ENCODE assay signal across 18 mouse cellular contexts in the genomic region with DNA sequence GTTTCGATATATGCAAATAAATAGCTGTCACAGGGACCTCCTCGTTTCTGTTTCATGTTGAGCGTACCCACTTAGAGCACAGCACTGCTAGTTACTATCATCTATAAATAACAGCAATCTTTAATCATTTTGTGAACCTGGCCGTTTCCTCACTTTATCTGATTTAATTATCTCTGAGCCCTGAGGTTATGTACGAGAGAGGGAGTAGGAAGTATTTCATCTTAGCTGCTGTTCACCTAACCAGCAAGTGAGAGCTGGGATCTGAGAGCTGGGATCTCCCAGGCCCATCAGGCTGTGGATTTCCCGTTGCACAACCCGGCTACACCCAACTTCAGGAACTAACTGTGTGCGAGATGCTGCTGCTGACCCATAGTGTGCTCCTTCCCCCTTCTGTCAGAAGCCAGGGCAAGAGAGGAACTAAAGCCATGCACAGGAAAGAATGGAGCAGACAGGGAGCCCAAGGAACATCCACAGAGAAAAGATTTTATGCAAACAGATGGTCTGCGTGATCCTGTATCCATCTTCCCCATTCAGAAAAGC. TPM values are rescaled to one million over a fixed set of nuclear protein-coding genes. Genes with fewer than 3 reads are reported as not detected.
A peak's percentile ranks its signal among the peaks of the same experiment; 100 is the strongest.
DNase-seq lines count a peak whose midpoint lies in the region; ATAC-seq and TF ChIP-seq lines count a peak whose summit lies in the region.
"Had no signal": no experiment of that assay in that cellular context is flagged by ENCODE, and none has a peak within 500 bp of the region (broad histone marks: within the 10 kb centered on the region; RNA-seq: fewer than 3 reads in every experiment).

No protein-coding gene starts in this region.

- ATAC-seq in frontal cortex, adult (ENCODE audit: low TSS enrichment) = peak; percentile 27
- ATAC-seq in granulocyte monocyte progenitor cell, adult 5-6 weeks (replicated peaks; ENCODE audit: poor library complexity, severe bottlenecking) = peak; percentile 70
- peak; percentile 33 for ATAC-seq in monocyte, adult 5-6 weeks (replicated peaks; ENCODE audit: insufficient number of reproducible peaks, low FRiP score, low TSS enrichment, poor library complexity, severe bottlenecking)

- no peaks in the 10 kb centered on the region for H3K4me1 ChIP-seq in lung, adult 2 months (ENCODE audit: control insufficient read depth, insufficient read depth, low read length)
- no peaks in the 10 kb centered on the region for H3K4me1 ChIP-seq in cerebellum, adult 2 months (ENCODE audit: control insufficient read depth, insufficient read depth, low read length)

- no peak for TF ChIP-seq CTCF in lung, adult 2 months (IDR thresholded peaks at IDR 0.05; ENCODE audit: insufficient read depth, low read length)
- TF ChIP-seq CTCF in cerebellum, adult 2 months (IDR thresholded peaks at IDR 0.05; ENCODE audit: borderline replicate concordance, insufficient read depth, low read depth, low read length) = no peak

- H3K4me3 ChIP-seq in lung, adult 2 months (replicated peaks; ENCODE audit: extremely low read depth, low read depth, low read length) = no peak overlapping the region
- no peak overlapping the region for H3K4me3 ChIP-seq in cerebellum, adult 2 months (replicated peaks; ENCODE audit: insufficient read depth, low read depth, low read length)

- WGBS in lung, adult 2 months = 45% methylated on average over 9 of the region's 9 CpGs
- 77% methylated on average over 9 of the region's 9 CpGs for WGBS in cerebellum, adult 2 months

- H3K27ac ChIP-seq in cerebellum, adult 2 months (ENCODE audit: insufficient read depth, low read length) = no peak overlapping the region

- no peaks in the 10 kb centered on the region for H3K27me3 ChIP-seq in cerebellum, adult 2 months (ENCODE audit: control insufficient read depth, insufficient read depth, low read length)

- no peak for TF ChIP-seq POLR2A in lung, adult 2 months (IDR thresholded peaks at IDR 0.05; ENCODE audit: borderline replicate concordance, extremely low read depth, low read depth, low read length)
- no peak for TF ChIP-seq POLR2A in cerebellum, adult 2 months (IDR thresholded peaks at IDR 0.05; ENCODE audit: borderline replicate concordance, insufficient read depth, low read length)

- DNase-seq in frontal cortex, postnatal 36 days (ENCODE audit: low spot score in 2 of 2) = no peak
- peak; percentile 38 for DNase-seq in lung, postnatal 36 days
- no peak for DNase-seq in lung, adult 2 months
- DNase-seq in cerebellum, adult 2 months = no peak
- no peak for DNase-seq in thymus, postnatal 14 days

RNA-seq across cellular contexts. Expression of gene Slc22a16, which starts 44.5 kb away (rescaled TPM):
- not detected in 2 replicates for polyA plus RNA-seq in lung, adult 2 months (2012; rRNA removed)
- total RNA-seq in granulocyte monocyte progenitor cell, adult 5-6 weeks (2014; fragmentation: Nextera tagmentation) = not detected in 2 replicates
- not detected in 2 replicates for total RNA-seq in granulocyte monocyte progenitor cell, adult 5-6 weeks (2017)
- not detected in 3 replicates for total RNA-seq in monocyte, adult 5-6 weeks (2017)
- not detected in 2 replicates for polyA plus RNA-seq in cerebellum, adult 2 months (2012; rRNA removed)
- total RNA-seq: adrenal gland, postnatal 14 days; layer of hippocampus, postnatal 14 days; neutrophil, adult 5-6 weeks had no signal
- polyA plus RNA-seq: C2C12; forebrain, embryonic 11.5 days; hindbrain, embryonic 11.5 days; kidney, adult 2 months; limb, embryonic 14.5 days; stomach, embryonic 14.5 days; urinary bladder, adult 2 months had no signal
